Mouse (Mus musculus) ES-Bruce4 (cell line): ENCODE measurements at regions not wholly inside any gene's neighbourhood (a gene's known extent, or its start where the extent isn't known, plus 50 kb on each side); places are given as distances from the start of the nearest gene placed in this dataset.

Experiments
- EP300 ChIP-seq: IDR thresholded peaks from 2 replicates; pipeline ENCODE4 v1.6.1; 2011; ENCODE audit warnings: low read depth, low read length; ENCODE audit not compliant: insufficient read depth
- POLR2A ChIP-seq: IDR thresholded peaks from one replicate; pipeline ENCODE4 v1.8.1; 2011; ENCODE audit warnings: low read length; ENCODE audit not compliant: insufficient read depth

DNA sequence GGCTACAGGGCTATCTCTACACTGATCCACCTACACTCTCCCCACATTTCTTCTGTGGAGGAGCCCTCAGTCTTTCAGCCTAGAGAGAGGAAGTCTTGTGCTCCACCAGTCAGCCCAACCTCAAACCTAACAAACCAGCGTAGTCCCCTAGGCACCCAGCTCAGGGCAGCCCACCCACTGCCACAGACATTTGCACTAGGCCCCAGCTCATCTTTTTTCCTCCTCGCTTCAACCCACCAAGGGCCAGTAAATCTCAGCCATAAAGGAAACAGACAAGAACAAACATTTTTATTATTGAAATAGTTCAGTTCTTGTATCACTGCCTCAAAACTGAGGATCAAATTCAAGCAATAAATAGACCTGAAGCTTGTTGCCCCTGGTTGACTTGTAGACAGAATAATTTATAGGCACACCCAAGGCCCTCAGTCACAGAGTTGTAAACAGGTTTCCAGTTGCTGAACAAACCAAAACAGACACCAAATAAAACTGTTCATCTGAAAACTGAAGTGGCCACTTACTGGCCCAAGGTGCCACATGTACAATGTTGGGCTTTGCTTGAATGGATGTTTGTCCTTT lies 58.0 kb upstream of the Cdyl start:
- TF ChIP-seq POLR2A (no peak), EP300 (no peak)
